Mouse (Mus musculus) erythroid progenitor cell, adult 5-6 weeks (primary cell): ENCODE measurements at regions not wholly inside any gene's neighbourhood (a gene's known extent, or its start where the extent isn't known, plus 50 kb on each side); places are given as distances from the start of the nearest gene placed in this dataset.
"Not testable (repeated sequence)": the region's sequence is repeated elsewhere in the genome, so short reads cannot be mapped to it uniquely, and the experiment has no call there.

Experiments
- ATAC-seq: replicated peaks from 2 replicates; pipeline ENCODE4 v1.8.0; 2016; ENCODE audit warnings: moderate number of reproducible peaks, mild to moderate bottlenecking, moderate TSS enrichment, inconsistent platforms; ENCODE audit not compliant: poor library complexity, low FRiP score, severe bottlenecking

DNA sequence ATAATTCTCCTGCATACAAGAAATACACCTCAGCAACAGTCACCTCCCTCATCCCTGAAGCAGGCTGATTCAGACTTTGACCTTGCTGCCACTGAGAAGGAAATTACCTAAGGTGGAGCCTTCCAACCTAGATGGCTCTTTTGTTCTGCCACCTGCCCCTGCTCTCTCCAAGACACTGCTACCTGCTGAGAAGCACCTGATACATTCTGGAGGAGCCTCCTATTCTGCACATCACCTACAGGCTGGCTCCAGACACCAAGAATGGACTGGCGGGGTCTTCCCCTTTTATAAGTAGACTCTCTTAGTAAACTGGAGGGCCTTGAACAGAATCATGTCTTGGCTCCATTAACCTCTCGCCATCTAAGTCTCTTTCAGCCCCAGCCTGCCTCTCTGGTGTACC, 1149.5 kb upstream of the 2610301B20Rik start:
- ATAC-seq: not testable (repeated sequence)

DNA sequence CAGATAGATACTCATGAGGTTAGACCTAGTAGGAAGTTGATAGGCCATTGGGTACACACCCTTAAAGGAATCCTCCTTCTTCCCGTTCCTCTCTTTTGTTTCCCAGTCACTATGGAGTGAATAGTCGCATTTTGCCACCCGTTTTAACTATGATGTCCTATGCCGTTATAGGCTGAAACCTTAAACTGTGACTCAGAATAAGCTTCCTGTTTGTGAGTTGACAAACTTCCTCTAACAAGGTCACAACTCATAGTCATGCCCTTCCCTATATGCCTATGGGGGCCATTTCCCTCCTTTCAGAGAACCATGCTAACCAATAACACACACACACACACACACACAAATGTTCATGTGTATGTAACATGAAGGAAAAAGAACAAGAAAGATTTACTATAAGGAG, 1136.6 kb upstream of the 2610301B20Rik start:
- ATAC-seq: no peak

DNA sequence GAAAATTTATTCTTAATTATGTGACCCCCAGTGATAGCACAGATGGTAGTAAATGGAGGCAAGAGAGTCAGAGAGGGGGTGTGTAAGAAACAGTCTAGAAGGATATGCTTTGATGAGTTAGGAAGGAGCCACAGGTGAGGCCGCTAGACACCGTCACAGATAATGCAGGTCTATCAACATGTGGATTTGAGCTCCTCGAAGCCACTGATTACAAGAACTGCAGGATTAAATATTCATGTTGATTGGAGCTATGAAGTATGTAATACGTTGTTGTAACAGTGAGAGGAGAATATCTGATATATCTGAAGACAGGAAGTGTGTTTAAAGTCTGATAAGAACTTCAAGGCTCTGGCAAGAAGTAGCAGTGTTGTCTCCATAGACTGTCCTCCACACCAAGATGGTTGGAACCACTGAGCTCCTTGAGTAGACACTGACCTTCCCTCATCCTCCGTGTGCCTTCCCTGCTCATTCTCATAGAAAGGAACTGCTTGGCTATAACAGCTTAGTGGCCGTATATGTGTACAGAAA, 1126.8 kb upstream of the 2610301B20Rik start:
- ATAC-seq: peak; percentile 55; the same call in 1 of the 2 replicates

DNA sequence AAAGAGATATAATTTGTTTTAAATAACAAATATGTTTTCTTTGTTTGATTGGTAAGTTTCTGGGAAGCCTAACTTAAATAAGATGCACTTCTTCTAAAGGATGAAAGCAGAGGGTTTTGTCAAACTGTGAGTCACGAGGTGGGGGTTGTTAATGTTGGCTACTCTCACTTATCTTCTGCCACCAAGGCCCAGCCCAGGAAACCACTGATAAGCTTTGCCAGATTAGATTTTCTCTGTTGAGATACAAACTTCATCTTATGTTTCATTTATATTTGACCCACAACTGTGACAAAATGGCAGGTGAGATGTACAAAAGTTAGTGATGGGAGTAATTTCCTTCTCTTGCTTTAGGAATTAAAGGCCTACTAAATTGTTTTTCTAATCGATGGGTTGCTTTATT, 1126.2 kb upstream of the 2610301B20Rik start:
- no peak for ATAC-seq

DNA sequence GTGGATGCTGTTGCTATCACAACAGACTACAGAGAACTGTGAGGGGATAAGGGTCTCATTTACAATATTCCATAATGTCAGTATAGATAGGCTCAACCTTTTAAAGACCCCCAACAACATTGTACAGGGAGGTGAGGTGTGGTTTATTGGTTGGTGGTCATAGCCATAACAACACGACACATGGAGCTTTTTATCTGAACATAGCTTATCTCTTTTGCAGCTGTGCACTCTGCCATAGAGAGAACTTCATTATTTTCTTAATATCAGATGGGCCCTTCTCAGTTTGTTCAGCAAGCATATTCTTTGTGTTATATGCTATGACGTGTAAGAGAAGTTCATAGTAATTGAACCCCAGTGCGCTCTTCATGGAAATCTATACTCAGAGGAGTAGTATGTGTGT, 1124.4 kb upstream of the 2610301B20Rik start:
- no peak for ATAC-seq

DNA sequence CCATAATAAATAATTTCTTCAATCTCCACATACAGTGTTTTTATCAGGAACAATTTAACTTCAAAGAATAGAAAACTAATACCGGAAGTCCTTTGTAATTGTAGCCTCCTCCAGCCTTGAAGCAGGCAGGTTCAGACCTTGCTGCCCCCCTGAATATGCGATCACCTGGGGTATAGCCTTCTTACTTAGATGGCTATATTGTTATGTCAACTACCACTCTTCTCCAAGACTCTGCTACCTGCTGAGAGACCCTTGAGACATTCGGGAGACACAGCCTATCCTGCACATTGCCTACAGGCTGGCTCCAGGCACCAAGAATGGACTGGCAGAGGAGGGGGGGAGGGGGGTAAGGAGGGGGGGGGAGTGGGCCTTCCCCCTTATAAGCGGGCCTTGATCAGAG, 1123.9 kb upstream of the 2610301B20Rik start:
- no peak for ATAC-seq

DNA sequence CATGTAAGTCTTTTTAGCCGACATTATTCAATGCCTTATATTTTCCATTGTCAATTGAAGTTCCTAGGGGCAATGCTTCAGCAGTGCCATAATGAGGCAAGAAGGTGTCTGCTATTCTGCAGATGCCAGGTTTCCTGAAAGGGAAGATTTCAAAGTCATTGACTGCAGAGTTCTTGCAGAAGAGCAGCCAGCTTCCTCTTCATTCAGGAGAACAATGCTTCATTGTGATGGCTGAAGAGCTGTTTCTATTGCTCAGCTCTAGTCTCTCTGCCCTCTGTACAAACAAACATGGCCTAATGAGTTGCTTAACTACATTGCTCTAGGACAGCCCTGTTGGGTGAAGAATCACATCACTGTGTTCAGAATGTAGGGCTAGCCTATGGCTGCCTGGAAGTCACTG, 1111.0 kb upstream of the 2610301B20Rik start:
- ATAC-seq: no peak

DNA sequence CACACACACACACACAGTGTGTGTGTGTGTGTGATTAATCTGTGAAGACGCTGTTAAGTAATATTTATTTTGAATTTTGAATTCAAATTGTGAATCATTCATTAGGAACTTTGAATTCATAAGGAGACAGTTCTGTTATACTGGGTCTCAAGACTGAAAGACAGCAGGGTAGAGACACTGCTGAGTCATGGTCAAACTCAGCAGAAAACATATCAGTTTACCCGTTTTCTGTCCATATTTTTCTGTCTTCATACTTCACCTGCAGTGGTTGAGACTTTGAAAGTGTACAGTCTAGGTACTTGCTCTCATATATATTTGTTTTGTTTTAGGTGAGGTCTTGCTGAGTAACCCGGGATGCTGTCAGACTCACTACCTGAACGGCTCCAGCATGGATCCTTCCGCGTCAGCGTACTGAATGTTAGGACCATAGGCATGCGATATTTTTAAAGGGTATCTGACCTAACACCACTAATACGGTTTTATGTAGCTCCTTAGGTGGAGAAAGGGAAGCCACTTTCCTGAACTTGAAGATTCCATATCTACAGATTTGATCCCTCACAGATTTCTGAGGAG, 1104.6 kb upstream of the 2610301B20Rik start:
- ATAC-seq: peak; percentile 58; the same call in 1 of the 2 replicates

DNA sequence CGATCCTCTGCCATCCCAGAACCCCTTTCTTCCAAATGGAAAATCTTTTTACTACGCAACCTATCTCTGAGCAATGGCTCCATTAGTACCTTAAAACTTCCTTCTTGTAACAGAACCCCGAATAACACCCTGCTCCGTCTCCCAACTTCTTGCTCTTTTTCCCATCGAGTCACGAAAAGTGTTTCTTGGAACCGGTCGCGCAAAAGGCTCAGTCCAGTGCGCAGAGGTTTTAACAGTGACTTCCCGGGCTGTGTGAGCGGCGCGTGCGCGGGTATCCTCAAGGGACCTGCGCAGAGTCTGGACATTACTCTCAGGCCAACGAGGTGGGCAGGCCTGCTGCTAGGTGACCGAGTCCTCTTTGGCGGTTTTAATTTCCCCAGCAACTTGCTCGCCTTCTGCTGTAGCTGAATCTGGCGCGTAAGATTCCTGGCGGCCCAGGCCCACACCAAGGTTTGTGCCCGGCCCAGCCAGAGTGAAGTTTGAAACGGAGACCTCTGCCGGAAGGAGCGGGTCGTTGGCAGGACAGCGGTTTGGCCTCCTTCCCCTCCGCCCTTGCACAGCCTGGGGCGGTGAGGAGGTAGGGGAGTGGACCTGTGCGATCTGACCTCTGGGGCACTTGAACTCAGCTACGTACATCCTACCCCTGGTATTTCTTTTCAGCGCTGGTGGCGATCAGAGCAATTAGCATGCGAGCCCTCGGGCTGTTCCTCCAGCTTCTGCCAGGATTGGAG, 1103.8 kb upstream of the 2610301B20Rik start:
- ATAC-seq: peak; percentile 92

DNA sequence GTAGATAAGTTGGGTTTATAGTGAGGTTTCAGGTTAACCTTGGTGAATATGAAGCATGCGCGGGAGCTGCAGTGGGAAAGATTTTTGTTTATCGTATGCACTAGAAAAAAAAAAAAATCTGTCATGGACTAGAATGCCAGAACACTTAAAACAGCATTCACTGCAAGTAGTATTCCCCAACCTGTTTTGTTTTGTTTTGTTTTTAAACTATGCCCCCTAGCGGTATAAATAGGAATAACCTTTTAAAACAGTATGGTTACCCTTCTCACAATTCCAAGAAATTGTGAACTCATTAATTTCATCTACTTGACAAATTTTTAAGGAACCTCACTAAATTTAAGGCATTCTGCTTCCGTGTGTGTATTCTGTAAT, 1103.2 kb upstream of the 2610301B20Rik start:
- ATAC-seq: peak; percentile 77

DNA sequence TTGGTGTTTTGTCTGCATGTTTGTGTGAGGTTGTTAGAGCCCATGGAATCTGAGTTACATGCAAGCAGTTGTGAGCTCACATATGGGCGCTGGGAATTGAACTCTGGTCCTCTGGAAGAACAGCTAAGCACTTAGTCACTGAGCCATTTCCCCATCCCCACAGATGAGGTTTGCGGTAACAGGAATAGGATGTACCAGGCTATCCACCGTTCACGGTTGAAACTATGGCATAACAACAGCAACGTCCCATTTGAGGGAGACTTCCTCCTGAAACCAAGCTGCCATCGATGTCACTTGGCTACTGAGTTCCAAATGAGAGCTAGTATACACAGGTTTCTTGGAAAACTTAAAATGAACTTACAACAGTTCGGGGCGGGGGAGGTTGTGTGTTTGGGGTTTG, 1095.9 kb upstream of the 2610301B20Rik start:
- ATAC-seq: no peak

DNA sequence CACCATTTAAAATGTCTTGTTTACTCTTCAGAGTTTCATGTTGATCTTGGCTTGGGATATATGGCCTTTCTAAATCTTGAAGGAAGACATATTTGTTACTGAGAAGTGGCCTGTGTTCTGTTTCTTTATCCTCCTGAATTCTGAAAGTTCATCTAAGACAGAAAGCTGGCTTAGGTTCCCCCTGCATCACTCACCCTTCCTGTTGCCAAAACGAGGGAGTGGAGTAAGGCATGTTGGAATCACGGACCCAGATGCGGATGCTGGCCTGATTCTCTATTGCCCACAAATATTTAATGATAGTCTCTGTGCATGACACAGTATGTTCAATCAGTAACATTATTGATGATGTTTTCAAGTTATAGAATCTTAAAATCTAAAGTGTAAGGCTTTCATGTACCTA, 1094.7 kb upstream of the 2610301B20Rik start:
- ATAC-seq: no peak

DNA sequence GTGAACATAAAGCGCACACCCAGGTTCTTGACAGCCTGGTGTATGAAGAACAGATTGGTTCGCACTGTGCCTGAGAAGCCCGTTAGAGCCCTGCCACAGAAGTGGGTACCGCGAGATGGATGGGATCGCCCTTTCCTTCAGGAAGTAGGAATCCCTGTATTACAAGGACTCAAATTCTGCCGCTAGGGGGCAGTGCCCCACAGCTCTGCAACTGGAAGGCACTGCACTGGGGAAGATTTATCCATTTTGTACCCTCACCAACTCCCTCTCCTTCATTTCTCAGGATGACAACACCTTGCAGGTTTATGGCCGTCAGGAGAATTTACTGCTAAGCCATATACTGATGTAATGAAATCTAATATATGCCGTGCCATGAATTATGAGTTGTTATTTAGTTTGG, 1094.1 kb upstream of the 2610301B20Rik start:
- ATAC-seq: peak; percentile 48

DNA sequence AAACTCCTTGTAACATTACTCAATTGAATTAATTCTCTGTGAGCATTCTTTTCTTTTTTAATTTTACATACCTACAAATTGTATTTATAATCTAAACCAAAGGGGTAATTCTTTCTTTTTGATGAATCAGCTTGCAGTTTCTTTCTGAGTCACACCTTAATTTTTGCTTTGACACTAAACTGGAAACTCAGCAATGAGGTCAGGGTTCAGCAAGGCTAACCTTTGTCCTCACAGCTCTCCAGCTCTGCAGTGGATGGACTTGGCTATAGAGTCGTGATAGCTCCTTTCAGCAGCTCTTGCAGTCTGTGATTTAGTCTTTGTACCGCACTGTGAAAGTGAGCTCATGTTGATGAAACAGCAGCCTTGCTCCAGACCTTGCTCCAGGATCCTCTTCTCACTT, 1093.0 kb upstream of the 2610301B20Rik start:
- ATAC-seq: no peak

DNA sequence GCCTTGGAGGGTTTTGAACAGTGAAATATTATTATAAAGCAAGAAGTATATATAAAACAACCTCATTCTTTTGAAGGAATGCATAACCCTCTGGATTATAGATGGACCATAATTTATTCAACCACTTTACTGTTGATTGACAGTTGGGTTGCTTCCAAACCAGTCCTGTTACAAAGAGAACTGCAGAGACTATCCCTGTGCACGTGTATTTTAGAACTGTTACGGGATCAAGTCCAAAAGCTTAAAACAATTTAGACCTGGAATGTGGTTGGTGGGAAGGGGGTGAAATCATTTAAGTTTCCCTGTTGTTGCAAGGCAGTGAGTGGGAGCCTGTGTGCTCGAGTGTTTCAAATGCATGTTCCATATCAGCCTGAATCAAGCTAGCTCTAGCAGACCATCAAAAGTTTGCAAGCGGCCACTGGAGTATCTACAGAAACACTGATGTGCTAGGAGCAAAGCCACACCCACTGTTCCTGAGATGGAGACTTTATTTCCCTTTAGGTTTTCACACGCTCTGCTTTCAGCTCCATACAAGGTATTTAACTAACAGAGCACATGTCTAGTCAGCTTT, 1086.4 kb upstream of the 2610301B20Rik start:
- no peak for ATAC-seq

DNA sequence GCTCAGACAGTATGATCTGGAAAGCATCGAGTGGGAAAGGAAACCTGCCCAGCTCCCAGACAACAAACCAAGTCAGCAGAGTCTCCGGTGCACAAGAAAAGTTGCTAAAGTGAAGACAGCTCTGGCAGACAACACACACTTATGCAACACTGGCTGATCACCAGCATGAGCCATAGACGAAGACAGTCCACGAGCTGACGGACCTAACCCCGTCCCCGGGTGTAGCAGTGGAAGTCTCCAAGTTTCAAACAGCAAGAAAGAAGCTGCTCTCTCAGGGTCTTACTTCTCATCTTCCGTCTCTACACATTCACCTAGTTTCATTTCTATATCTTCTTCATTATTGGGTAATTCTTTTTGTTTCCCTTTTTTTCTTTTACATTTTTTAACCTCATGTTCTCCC, 1083.8 kb upstream of the 2610301B20Rik start:
- ATAC-seq: no peak
